Mouse (Mus musculus) erythroblast, adult 5-6 weeks (primary cell): ENCODE measurements around the gene Cadps. TPM values are rescaled to one million over a fixed set of nuclear protein-coding genes. Genes with fewer than 3 reads are reported as not detected.

Source experiments
- ATAC-seq: replicated peaks from 2 replicates; pipeline ENCODE4 v1.8.0; 2016; ENCODE audit warnings: moderate number of reproducible peaks, mild to moderate bottlenecking, moderate TSS enrichment, inconsistent platforms; ENCODE audit not compliant: poor library complexity, low FRiP score, severe bottlenecking
- total RNA-seq, 2 experiments: library from RNA; stranded (forward) in 1 of 2; stranded (reverse) in 1 of 2; fragments of 150-400 nt in 1 of 2; fragments of 200-764, 138-1000 nt in 1 of 2; gene quantifications; 2 replicates each; pipeline versions ENCODE4 v1.2.3 to v1.2.4; 2015 to 2017; ENCODE audit warnings: low replicate concordance in 2 of 2

The Cadps gene
- total RNA-seq, 2 experiments from 2014 or later = not detected

DNA sequence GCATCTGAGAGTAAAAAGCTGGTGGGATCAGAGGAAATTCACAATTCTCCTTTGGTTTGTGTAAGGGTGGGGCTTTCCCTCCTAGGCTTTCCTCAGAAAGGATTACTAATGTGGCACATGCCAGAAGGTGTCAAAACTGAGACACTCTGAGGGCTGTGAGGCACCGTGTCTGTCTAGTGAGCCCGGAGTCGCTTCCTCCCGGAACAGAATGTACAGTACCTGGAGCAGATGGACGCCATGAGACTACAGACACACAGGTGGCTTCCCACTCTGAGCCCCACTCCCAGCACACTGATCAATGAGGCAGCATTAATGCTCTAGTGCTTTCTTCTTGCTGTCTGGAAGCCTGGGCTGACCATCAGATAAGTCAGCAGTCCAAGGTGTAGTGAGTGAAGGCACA is 283.8 kb downstream of the Cadps start:
- ATAC-seq = no peak

DNA sequence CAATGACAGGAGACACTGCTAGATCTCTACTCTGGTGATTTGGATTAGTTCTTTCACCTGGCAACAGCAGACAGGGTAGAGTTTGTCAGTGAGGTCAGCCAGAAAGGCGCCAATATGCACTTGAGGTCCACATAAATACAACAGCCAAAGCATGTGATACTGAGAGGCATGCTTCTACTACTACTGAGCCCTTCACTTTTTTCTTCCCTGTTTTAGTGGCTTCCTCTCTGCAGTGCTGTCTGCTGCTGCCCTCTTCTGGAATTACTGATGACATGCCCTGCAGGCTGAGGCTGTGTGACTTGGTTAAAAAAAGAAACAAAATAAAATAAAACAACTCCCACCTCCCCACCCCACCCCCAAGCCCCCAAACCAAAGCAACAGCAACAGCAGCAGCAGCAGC is 291.8 kb downstream of the Cadps start:
- no peak for ATAC-seq

DNA sequence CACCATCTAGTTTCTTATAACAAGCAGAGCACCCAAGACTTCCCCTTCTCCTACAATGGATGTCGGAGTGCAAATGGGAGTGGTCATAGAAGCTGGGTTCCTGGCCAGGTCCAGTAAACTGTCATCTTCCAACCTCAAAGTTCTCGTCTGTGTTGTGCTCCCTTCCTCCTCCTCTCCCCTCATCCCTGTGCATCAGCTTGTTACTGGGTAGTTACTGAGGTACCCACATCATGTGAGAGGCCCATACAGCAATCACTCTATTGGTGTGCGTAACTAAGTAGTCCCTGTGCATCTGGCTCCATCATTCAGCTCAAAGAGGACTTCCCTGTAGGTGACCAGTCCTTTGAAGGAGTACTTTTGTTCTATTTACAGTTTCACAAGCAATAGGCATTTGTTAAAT is 292.3 kb downstream of the Cadps start:
- ATAC-seq = no peak

DNA sequence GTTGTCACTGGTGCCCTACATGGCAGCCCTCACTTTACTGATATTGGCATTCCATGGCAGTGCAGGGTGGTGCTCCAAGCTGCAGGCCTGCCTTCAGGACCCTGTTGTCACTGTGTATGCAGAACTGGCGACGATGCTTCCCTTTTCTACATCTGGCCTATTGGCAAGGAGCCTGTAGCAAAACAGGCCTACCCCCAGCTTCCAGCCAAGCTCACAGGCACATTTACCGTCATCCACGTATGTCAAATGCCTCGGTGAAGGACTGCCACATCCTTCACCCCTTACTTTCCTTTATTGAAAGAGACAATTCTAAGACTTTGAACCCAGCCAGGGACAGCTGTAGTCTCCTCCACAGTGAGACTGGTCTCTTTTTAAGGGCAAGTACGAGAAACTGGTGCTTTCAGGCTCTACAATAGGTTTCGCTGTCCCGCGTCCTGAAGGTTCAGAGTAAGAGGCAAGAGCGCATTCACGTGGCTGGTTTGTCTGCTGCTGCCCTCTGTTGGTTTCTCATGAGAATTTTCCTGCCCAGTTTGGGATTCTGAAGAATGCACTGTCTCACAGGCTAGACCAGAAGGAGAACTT is 292.8 kb downstream of the Cadps start:
- no peak for ATAC-seq

DNA sequence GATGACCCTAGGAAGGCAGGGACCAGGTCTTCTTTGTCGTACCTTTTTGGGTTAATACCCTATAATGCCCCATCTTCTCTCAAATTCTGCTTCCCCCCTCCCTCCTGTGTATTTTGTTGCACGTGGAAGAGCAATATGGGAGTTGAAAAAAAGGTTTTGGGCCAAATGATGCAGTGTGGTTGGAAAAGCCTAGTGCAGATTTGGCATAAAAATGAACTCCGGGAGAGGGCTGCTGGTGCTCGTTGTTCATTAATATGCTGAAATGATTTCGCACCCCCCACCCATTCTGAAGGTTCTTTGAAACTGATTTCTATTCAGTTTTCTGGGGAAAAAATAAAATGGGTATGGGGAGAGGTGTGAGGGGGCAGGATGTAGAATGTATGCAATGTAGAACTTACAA is 295.6 kb downstream of the Cadps start:
- no peak for ATAC-seq

DNA sequence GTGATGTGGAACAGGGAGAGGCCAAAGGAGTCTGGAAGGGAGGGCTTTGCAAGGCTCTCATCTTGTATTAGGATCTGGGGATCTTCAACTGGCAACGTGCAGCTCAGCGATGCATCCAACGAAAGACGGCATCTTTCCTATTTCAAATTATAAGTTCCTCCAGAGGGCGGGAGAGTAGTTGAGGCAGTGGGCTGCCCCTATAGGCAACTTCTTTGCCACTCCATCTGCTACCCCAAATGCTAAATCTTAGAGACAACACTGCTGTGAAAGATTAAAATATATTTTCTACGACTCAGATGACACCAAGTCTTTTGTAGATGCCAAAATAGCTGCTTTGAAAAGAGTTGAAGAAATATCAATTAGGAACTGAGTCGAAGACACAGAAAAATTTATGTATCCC is 315.9 kb downstream of the Cadps start:
- no peak for ATAC-seq

DNA sequence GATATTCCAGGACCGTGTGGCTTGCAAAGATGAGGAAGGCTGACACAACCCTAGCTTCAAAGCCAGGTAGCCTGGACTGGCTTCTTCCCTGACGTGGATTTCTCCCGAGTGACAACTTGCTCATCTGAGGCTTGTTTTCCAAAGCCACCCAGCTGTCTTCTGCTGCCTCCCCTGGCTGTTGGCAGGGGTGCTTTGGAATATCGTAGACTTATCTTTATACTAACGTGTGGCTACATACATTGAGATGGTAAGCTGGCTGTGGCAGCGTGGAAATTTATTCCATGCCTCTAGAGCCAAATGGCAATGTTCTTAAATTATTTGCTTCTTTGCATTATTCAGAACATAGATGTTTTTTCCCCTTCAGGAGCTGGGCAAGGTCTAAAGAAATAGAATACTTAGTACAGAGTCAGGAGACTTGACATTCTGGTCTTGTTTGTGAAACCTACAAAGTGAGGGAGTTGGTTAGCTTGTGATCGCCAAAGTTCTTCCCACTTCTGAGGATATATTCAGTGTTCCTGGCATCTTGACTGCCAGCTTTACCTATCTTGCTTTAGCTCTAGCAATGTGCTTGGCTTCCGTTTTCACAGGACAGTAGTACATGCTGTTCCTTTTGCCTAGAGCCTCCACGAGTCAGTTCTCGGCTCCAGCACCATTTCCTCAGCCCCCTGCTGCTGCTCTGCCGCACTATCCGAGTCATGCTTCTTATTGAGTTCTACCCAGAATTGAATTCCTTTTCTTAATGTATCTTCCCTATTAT is 318.5 kb downstream of the Cadps start:
- ATAC-seq = no peak

DNA sequence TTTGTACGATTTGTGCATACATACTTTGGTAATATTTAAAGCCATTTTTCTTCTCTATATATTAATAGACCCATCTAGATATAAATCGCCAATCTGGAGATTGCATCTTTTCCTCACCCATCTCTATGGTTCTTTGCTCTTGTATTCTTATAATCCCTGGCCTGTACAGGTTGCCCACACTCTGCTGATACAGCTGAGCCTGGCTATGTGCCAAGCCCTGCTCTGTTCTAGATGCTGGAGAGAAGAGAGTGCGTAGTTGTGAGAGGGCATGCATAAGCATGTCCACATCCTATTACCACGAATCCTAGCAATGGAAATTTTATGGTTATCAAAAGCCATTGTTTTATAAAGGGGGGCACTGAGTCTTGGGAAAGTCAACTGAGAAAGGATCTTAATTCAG is 360.7 kb downstream of the Cadps start:
- no peak for ATAC-seq

DNA sequence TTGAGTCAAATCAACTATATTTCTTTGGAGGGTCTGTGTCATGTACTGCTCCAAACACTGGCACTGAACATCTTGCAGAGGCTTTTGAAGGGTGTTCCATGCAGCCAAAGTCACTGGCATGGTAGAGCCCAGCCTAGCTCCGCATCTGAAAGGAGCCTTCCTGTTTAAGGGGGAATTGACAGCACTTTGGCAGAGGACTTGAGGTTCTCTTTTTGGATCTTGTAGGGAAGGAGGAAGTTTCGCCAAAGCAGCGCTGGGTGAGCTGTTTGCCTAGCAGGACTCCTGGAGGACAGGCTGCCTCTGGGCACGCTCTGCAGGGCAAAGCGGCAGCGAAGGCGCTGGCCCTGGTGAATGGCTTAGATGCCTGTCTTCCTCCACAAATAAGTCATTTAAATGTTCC is 363.2 kb downstream of the Cadps start:
- no peak for ATAC-seq

DNA sequence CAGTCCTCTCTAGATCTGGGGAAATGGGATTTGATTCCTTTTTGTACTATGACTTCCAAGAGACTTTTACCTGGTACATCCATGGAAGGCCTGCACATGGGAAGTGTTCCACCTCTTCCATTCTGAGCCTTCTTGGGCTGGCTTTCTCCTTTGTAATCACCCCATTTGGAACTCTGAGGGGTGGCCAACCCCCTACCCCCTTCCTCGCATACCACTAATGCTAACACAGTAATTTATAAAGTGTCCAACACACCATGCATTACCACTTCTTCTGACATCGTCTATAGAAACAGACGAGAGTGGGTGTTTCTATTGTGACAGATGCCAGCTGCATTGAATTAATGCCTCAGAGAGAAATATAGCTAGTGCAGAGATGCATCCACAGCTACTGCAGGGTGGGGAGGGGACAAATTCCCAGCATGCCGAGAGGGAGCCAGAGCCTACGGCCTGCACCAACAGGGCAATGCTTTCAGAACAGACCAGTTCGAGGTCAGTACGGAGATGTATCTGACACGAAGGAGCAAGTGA is 367.8 kb downstream of the Cadps start:
- no peak for ATAC-seq

DNA sequence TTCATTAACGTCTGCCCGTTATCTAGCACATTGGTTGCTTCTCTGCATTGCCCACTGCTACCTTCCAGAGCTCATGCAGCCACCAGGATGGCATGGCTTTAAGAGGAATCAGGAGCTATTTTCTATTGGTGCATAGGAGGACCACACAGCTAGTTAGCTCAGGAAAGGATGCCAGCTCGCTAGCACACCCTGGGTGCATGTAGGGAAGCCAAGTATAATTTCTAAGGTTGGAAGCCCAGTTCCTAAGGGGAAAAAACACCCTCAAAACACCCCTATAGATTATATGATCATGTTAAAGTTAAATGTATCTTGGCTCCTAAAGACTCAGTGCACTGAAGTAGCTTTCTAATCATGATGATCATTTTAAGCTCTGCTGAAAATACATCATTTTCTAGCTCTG is 372.1 kb downstream of the Cadps start:
- no peak for ATAC-seq

DNA sequence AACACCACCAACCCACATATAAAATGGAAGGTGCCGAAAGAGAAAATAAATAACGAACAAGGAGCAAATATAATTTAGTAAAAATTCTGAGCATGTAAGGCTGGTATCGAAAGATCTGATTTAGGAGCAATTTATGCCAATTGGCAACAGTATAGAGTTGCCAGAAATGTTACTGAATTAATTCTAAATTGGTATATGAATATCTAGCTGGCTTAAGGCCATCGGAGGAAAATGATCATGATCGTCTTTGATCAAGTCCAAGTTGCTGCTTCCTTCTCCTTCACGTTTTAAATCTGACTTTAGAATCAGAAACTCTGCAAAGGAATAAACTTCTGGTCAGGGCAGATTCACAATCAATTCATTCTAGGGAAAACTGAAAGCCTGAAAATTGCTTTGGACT is 374.0 kb downstream of the Cadps start:
- ATAC-seq = no peak

DNA sequence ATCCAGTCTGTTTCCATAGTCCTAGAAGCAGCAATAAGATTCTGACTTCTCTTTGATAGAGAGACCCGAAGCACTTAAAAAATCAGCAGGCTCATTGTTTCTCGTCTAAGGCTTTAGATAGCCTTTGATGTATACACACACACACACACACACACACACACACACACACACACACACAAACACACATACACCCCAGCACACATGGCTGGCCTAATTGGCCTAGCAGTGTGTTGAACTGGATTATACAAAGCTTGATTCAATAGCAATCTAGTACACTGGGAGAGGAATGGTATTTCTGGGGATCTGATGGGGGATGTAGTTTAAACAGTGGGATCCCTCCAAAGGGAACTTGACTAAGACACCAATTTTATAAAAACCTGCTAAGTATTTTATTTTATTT is 381.9 kb downstream of the Cadps start:
- no peak for ATAC-seq

DNA sequence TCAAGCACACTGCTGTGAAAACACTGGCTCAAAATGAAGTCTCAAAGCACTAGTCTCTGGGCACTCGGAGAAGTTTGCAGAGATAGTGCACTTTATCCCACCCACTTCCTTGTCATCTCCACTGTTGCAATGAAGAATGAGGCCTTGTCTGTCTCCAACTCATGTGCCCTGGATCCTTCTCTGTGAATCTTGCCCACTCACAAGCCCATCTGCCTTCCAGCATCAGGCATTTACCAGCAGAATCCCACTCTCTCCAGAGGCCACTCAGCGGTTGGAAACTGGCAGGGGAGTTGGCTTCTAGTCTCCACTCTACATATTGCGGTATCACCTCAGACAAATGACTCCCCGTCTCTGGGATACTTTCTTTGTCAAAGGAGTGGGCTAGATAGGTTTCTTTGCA is 384.9 kb downstream of the Cadps start:
- no peak for ATAC-seq

DNA sequence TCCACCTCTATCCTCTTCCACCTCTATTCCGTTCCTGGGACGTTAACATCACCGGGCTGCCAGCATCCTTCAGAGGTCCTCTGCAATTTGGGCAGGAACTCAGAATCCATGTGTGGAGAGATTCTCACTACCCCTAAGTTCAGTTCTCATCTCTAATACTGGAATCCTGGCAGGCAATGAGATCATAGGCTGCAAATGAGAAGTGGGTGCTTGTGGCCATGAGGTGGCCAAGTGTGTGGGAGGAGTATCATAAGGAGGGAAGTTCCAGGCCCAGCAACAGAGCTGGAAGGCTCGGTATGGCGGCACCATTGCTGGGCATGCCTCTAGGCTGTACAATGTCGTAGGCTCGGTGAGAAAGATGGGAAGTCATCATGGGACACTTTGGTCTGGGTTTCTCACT is 385.5 kb downstream of the Cadps start:
- no peak for ATAC-seq

DNA sequence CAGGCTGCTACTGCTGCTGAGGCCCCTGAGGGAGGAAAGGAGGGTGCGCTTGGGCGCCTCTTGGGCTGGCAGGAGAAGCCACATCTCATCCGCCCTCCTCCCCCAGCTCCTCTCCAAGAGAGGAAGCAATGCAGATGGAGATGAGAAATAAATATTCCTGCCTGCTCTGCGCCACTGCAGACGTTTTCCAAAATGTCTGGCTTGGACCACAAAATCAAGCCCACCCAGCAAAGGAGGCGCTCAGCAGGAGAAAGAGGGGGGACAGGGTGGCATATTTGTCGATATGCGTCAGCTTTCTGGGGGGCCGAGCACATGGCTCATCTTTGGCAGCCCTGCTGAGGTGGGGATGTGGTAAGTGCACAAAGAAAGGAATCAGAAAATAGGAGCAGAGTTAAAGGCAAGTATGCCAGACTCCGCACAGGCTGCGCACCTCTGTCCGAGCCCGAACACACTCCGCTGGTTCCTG is 385.9 kb downstream of the Cadps start:
- ATAC-seq = no peak

DNA sequence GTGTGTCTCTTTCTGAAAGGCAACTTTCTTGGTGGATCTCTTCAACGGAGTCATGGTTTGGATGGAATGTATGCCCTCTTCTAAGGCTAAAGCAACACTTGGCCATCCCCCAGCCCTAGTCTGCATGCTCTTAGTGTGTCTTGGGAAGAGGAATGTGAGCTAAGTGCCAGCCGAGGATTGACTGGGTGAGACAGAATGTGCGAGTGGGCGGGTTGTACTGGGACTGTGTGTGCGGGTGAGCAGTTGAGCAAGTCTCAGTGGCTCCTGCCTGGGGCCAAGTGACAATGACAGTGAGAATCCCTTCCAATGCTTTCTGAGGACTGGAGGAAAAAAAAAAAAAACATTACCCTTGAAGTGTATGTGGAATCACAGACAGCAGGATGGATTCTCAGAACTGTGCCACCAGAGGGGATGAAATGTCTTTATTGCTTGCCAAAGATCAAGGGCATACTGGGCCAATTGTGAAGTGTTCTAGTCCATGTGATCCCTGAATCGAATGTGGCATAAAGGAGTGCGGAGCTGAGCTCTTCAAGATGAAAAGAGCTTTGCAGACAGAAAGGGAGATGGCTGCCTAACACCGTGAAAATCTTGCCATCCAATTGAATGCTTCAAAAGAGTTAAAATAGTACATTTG is 394.7 kb downstream of the Cadps start:
- no peak for ATAC-seq

DNA sequence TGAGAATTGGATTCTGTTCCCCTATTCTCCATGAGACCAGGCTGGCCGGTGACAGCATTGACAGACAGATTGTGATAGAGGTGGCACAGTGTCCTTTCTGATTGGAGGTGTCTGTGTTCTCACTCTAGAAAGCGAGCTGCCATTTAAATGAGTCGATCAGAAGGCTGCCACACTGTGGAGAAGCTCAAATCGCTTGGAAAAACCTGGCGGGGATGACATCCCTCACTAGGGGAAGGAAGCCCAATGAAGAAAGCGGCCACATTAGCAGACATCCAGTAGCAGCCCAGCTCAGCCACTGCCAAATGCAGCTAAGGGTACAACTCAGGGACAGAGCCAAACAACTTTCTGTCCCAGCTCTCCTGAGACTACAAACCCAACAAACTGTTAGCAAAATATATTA is 397.6 kb downstream of the Cadps start:
- ATAC-seq = no peak

DNA sequence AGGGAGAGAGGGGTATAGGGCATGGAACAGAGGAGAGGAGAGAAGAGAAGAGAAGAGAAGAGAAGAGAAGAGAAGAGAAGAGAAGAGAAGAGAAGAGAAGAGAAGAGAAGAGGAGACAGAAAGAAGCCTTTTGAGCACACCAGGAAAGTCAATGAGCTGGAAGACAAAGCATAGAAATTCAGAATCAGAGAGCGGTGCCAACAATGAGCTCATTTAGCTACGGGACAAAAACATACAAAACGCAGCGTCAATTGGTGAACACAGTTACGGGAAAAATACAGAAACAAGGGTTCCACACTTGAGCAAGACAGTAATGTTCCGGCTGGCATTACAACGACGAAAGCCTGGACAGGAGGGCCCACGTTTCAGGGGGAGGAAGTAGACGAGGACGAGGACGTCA is 412.6 kb downstream of the Cadps start:
- no peak for ATAC-seq

DNA sequence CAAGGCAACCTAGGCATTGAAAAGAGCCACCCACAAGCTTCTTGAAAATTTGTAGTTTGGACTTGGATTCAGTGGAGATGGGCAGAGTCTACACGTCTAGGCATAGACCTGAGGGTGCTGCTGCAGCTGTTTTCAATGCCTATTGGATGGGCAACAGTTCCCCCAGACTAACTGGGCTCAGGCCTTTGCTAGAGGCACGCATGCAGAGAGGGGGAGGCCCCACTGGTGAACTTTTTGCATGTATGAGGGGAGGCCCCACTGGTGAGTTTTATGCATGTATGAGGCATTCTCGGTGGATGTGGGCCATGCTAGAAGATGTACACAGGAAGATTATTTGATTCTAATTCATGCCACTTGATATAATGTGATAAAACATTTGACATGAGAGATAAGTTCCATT is 413.1 kb downstream of the Cadps start:
- ATAC-seq = no peak

DNA sequence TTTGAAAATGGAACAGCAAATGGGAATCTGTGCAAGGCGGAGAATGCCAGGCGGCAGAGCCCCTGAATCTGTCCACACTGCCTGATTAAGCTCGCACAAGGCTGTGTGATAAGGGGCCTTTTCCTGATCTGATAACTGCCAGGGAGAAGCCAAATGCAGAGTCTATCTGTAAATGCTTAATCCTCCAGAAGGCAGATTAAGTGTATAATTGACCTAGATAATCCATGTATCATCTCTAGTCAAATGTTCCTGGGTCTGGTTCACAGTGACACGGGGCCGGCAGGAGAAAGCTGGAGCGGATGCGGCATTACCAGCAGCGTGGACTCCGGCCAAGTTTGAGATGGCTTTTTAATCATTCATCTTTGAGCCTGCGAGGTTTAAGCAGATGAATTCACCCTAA is 416.3 kb downstream of the Cadps start:
- no peak for ATAC-seq
